Mouse (Mus musculus) kidney, embryonic 14.5 days (tissue): ENCODE data around the gene Tekt2. TPM values are rescaled to one million over a fixed set of nuclear protein-coding genes. Genes with fewer than 3 reads are reported as not detected.
A peak's percentile ranks its signal among the peaks of the same experiment; 100 is the strongest.

Source experiments
- ATAC-seq: fragments of 200-750 bp; cut with Nextera tagmentation; 2 replicates; pipeline ENCODE4 v1.8.0; 2017; ENCODE audit warnings: moderate number of reproducible peaks, mild to moderate bottlenecking, moderate TSS enrichment, moderate library complexity; ENCODE audit not compliant: low FRiP score, low TSS enrichment
- H3K27ac ChIP-seq: fragments of 300-500 bp; sonication (generic); 2 replicates; pipeline ENCODE4 v1.5.1; 2014; ENCODE audit warnings: low read depth, mild to moderate bottlenecking, low read length, moderate library complexity, mixed read lengths
- H3K27me3 ChIP-seq: fragments of 300-500 bp; sonication (generic); 2 replicates; pipeline ENCODE4 v1.6.1; 2014; ENCODE audit warnings: mild to moderate bottlenecking, low read length; ENCODE audit not compliant: control insufficient read depth, insufficient read depth
- H3K36me3 ChIP-seq: fragments of 300-500 bp; sonication (generic); 2 replicates; pipeline ENCODE4 v1.6.1; 2014; ENCODE audit warnings: low read length, mixed read lengths; ENCODE audit not compliant: control insufficient read depth, insufficient read depth
- H3K4me1 ChIP-seq: fragments of 300-500 bp; sonication (generic); 2 replicates; pipeline ENCODE4 v1.6.1; 2014; ENCODE audit warnings: low read length, mixed read lengths; ENCODE audit not compliant: control insufficient read depth, insufficient read depth
- H3K4me2 ChIP-seq: fragments of 300-500 bp; sonication (generic); replicated peaks from 2 replicates; pipeline ENCODE4 v1.6.1; 2014; ENCODE audit warnings: low read depth, mild to moderate bottlenecking, low read length
- H3K4me3 ChIP-seq: fragments of 300-500 bp; sonication (generic); 2 replicates; pipeline ENCODE4 v1.5.1; 2014; ENCODE audit warnings: mild to moderate bottlenecking, low read length
- H3K9ac ChIP-seq: fragments of 300-500 bp; sonication (generic); 2 replicates; pipeline ENCODE4 v1.6.1; 2014; ENCODE audit warnings: low read depth, mild to moderate bottlenecking, low read length, moderate library complexity
- H3K9me3 ChIP-seq: fragments of 300-500 bp; sonication (generic); 2 replicates; pipeline ENCODE4 v1.6.1; 2016; ENCODE audit warnings: low read length; ENCODE audit not compliant: control insufficient read depth
- WGBS: fragments of 180-500 bp; shearing (Covaris S2); extraction: QIAGEN DNeasy Blood & Tissue Kit; methylation state at CpG from one replicate; pipeline ENCODE4 v1.1.7; 2014; 5-methylcytosine and 5-hydroxymethylcytosine counted together
- polyA plus RNA-seq: library from polyadenylated mRNA; unstranded; fragments of >200 nt; fragmentation: Nextera tagmentation; extraction: Ambion mirVana; gene quantifications from 2 replicates; pipeline ENCODE4 v1.2.1, GENCODE M21; 2014

Gene Tekt2
- polyA plus RNA-seq, 1 experiment from 2014 or later, result 2.2 TPM

GRCm38 (mm10) chr4:126324861-126325260, 627 bp downstream of the Tekt2 start:
- H3K4me1 ChIP-seq, result peaks cover 7% of the 10 kb centered on the region; the same call in 1 of the 2 replicates
- H3K27me3 ChIP-seq, result peaks cover 8% of the 10 kb centered on the region; the same call in 1 of the 2 replicates
- ATAC-seq, result no peak
- no peak overlapping the region for H3K27ac ChIP-seq
- H3K4me2 ChIP-seq, result peak overlapping the region; percentile 37; the same call in 1 of the 2 replicates
- H3K36me3 ChIP-seq, result no peaks in the 10 kb centered on the region
- H3K9ac ChIP-seq, result no peak overlapping the region
- no peaks in the 10 kb centered on the region for H3K9me3 ChIP-seq
- WGBS, result 24% methylated on average over 13 of the region's 13 CpGs
- H3K4me3 ChIP-seq, result no peak overlapping the region; the same call in 1 of the 2 replicates

GRCm38 (mm10) chr4:126322646-126323045, 2.8 kb downstream of the Tekt2 start:
- no peaks in the 10 kb centered on the region for H3K9me3 ChIP-seq
- ATAC-seq, result no peak
- H3K27me3 ChIP-seq, result peaks cover 8% of the 10 kb centered on the region; the same call in 1 of the 2 replicates
- H3K9ac ChIP-seq, result no peak overlapping the region
- WGBS, result 94% methylated on average over 13 of the region's 13 CpGs
- no peak overlapping the region for H3K27ac ChIP-seq
- peaks cover 10% of the 10 kb centered on the region; the same call in 1 of the 2 replicates for H3K4me1 ChIP-seq
- peaks cover 8% of the 10 kb centered on the region for H3K36me3 ChIP-seq
- no peak overlapping the region for H3K4me3 ChIP-seq
- no peak overlapping the region for H3K4me2 ChIP-seq

GRCm38 (mm10) chr4:126321854-126322511, 3.5 kb downstream of the Tekt2 start:
- no peaks in the 10 kb centered on the region for H3K9me3 ChIP-seq
- H3K4me2 ChIP-seq, result peak overlapping the region; percentile 74
- no peak overlapping the region for H3K27ac ChIP-seq
- peak; percentile 41 for ATAC-seq
- 51% methylated on average over 28 of the region's 28 CpGs for WGBS
- H3K36me3 ChIP-seq, result peaks cover 15% of the 10 kb centered on the region
- H3K4me1 ChIP-seq, result peaks cover 10% of the 10 kb centered on the region; the same call in 1 of the 2 replicates
- H3K9ac ChIP-seq, result peak overlapping the region; percentile 87; the same call in 1 of the 2 replicates
- H3K4me3 ChIP-seq, result peak overlapping the region; percentile 70
- peaks cover 8% of the 10 kb centered on the region; the same call in 1 of the 2 replicates for H3K27me3 ChIP-seq

- H3K9ac ChIP-seq, result peak within 1 kb of the TSS; percentile 87
- H3K27me3 ChIP-seq, result peaks cover 8% of the 10 kb centered on the region; the same call in 1 of the 2 replicates
- peak within 1 kb of the TSS; percentile 70 for H3K4me3 ChIP-seq
- peaks cover 10% of the 10 kb centered on the region; the same call in 1 of the 2 replicates for H3K4me1 ChIP-seq
- H3K36me3 ChIP-seq, result peaks cover 22% of the 10 kb centered on the region
- peak; percentile 87 for ATAC-seq
- peak within 1 kb of the TSS; percentile 34; the same call in 1 of the 2 replicates for H3K27ac ChIP-seq
- H3K9me3 ChIP-seq, result no peaks in the 10 kb centered on the region
- H3K4me2 ChIP-seq, result peak within 1 kb of the TSS; percentile 74
- under 1% methylated on average over 78 of the region's 80 CpGs for WGBS
Observed at GRCm38 (mm10) chr4:126321111-126321853, 4.2 kb downstream of the Tekt2 start, which contains the start of gene Adprhl2. Gene Adprhl2 (minus strand): TSS chr4:126321703.

GRCm38 (mm10) chr4:126319806-126320205, 5.7 kb downstream of the Tekt2 start:
- 88% methylated on average over 6 of the region's 6 CpGs for WGBS
- Histone ChIP-seq H3K27ac (no peak overlapping the region), H3K4me2 (no peak overlapping the region), H3K9me3 (no peaks in the 10 kb centered on the region), H3K4me1 (peaks cover 10% of the 10 kb centered on the region; the same call in 1 of the 2 replicates), H3K27me3 (peaks cover 6% of the 10 kb centered on the region; the same call in 1 of the 2 replicates), H3K4me3 (no peak overlapping the region), H3K9ac (no peak overlapping the region), H3K36me3 (peaks cover 31% of the 10 kb centered on the region)
- no peak for ATAC-seq

- no peaks in the 10 kb centered on the region for H3K27me3 ChIP-seq
- 89% methylated on average over 13 of the region's 13 CpGs for WGBS
- H3K4me3 ChIP-seq, result no peak overlapping the region
- ATAC-seq, result no peak
- H3K9ac ChIP-seq, result no peak overlapping the region
- H3K36me3 ChIP-seq, result peaks cover 31% of the 10 kb centered on the region
- peaks cover 12% of the 10 kb centered on the region; the same call in 1 of the 2 replicates for H3K4me1 ChIP-seq
- H3K9me3 ChIP-seq, result no peaks in the 10 kb centered on the region
- no peak overlapping the region for H3K4me2 ChIP-seq
- no peak overlapping the region for H3K27ac ChIP-seq
Observed at GRCm38 (mm10) chr4:126316443-126317040, 8.9 kb downstream of the Tekt2 start.

- Histone ChIP-seq H3K27me3 (no peaks in the 10 kb centered on the region), H3K9ac (no peak overlapping the region), H3K27ac (no peak overlapping the region), H3K4me1 (peaks cover 12% of the 10 kb centered on the region; the same call in 1 of the 2 replicates), H3K4me2 (no peak overlapping the region), H3K9me3 (no peaks in the 10 kb centered on the region), H3K36me3 (peaks cover 31% of the 10 kb centered on the region), H3K4me3 (no peak overlapping the region)
- ATAC-seq, result no peak
- 49% methylated on average over 5 of the region's 5 CpGs for WGBS
Observed at GRCm38 (mm10) chr4:126315931-126316330, 9.6 kb downstream of the Tekt2 start.

GRCm38 (mm10) chr4:126314393-126314792, 11.1 kb downstream of the Tekt2 start:
- 32% methylated on average over 10 of the region's 10 CpGs for WGBS
- H3K4me3 ChIP-seq, result no peak overlapping the region
- H3K9me3 ChIP-seq, result no peaks in the 10 kb centered on the region
- peak; percentile 25; the same call in 1 of the 2 replicates for ATAC-seq
- peaks cover 6% of the 10 kb centered on the region; the same call in 1 of the 2 replicates for H3K4me1 ChIP-seq
- H3K4me2 ChIP-seq, result no peak overlapping the region
- no peak overlapping the region for H3K9ac ChIP-seq
- peak overlapping the region; percentile 32; the same call in 1 of the 2 replicates for H3K27ac ChIP-seq
- no peaks in the 10 kb centered on the region for H3K27me3 ChIP-seq
- H3K36me3 ChIP-seq, result peaks cover 31% of the 10 kb centered on the region
